Mouse (Mus musculus) frontal cortex, postnatal 36 days (tissue): ENCODE measurements around the gene Tmem104.

Experiments
- DNase-seq, 2 experiments: peaks; one replicate each; pipeline ENCODE4 v3.0.0; 2022; ENCODE audit warnings: low spot score in 2 of 2

Tmem104 gene

DNA sequence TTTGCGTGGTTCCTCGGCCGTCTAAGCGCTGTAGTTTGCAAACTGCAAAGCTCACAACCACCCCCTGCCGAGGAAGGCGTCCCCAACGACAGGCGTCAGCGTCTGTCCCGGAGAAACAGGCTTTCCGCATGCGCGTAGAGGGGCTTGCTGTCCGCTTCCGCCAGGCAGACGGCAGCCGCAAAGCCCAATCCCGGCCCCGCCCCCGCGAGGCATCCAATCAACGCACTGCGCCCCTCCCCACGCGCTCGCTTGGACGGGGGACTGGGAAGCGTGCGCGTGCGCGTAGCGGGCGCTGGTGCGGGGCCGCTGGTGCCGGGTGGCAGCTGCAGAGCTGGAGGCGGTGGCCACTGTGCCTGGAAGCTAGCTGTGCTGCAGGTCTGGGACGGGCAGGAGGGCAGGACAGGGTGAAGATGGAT lies at the start of gene Tmem104:
Tmem104 (plus strand) TSS at position 264 of the 416 bp plus-strand sequence.
- peak; percentile 99 to 100 for DNase-seq

DNA sequence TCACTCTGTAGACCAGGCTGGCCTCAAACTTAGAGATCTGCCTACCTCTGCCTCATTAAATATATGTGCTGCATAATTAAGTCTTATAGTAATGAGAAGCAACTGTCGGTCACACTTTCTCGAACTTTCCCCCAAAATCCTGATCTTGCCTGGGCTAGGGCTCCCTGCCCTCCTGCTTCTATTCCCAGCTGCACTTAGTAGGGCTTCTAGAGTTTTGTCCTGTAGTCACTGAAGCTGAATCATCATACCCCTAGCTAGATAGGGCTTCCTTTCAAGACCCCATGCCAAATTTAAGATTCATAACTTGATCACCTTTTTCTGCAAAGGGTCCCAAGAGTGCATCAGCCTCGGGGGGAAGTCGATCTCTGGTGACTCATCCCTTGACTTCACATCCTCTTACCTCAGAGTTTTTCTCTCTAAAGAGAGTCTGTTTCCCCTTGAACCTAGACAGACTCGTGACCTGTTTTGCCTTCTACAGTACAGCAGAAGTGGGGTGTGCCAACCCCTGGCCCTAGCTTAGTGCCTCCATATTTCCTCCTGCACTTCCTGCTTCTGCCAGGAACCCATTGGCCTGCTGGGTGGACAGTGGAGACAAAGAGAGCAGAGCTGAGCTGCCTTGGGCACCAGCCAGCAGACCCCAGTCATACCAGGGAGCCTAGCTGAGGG lies 48.6 kb upstream of the Tmem104 start:
- DNase-seq = no peak

DNA sequence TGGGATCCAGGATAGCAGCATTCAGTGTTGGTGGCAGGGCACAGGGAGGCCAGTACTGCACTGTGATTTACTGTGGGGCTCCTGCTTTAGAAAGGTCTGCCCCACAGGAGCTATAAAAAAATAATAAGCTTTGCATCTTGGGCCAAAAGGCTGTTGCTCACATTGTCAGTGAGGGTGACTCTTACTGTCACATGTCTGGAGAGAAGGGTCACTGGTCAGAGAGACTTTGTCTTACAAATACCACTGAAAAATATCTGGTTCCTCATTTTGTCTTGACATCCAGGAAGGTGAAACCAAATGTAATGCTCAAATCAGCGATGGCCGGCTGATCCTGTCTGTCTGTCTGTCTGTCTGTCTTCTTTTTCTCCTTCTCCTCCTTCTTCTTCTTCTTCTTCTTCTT lies 45.3 kb upstream of the Tmem104 start:
- DNase-seq = no peak

DNA sequence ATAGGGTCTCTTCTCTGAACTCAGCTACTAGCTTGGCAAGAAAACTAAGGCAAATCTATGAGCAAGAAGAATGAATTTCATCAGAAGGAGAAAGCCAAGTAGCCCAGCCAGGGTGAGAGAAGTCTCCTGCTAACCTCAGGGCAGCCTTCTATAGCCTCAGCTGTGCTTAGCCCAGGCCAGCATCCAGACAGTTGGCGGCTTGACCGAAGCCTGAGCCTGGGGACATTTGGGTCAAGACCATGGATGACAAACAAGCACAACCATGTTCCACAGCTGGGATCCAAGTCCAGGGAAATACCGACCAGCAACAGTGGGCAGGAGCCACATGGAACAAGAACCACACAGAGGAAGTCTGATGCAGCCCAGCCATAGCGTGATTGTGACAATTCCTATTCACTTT lies 39.5 kb upstream of the Tmem104 start:
- no peak for DNase-seq

GRCm38 (mm10) chr11:115150741-115151254 lies 36.5 kb upstream of the Tmem104 start:
- no peak for DNase-seq

- DNase-seq = no peak
Measured at GRCm38 (mm10) chr11:115151755-115152429, 35.4 kb upstream of the Tmem104 start.

GRCm38 (mm10) chr11:115153088-115153487 lies 34.2 kb upstream of the Tmem104 start:
- no peak for DNase-seq

- DNase-seq = peak; percentile 47 to 56
Measured at GRCm38 (mm10) chr11:115153699-115154292, 33.5 kb upstream of the Tmem104 start.

- DNase-seq = no peak
Measured at GRCm38 (mm10) chr11:115155053-115155634, 32.1 kb upstream of the Tmem104 start.

DNA sequence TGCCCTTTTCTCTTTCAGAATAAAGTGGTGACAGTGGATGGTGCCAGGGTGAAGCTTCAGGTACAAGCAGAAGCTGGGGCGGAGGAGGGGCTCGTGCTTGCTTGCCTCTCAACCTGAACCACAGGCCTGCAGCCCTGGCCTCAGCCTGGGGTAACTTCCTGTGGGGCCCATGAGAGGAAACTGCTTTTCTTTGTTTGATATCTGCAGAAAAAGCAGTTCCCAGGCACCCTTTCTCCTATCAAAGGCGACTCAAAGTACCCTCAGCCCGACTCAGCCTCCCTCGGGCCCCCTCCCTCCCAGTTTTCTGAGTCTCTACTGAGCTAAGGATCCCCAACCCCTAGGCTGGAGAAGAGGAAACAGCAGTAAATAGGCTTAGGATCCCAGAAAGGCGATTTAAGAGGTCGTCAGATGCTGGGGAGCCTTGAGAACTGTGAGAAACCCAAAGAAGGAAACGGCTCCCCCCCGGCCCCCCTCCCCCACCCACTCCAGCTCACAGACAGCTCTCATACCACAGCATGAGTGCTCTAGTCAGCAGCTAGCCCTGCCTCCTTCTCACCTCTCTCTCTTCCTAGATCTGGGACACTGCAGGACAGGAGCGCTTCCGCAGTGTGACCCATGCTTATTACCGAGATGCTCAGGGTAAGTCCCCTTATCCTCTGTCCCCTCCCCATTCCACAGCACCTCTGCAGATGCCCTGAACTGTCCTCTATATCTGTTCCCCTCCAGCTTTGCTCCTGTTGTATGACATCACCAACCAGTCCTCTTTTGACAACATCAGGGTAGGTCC lies 29.2 kb upstream of the Tmem104 start:
- no peak for DNase-seq

DNA sequence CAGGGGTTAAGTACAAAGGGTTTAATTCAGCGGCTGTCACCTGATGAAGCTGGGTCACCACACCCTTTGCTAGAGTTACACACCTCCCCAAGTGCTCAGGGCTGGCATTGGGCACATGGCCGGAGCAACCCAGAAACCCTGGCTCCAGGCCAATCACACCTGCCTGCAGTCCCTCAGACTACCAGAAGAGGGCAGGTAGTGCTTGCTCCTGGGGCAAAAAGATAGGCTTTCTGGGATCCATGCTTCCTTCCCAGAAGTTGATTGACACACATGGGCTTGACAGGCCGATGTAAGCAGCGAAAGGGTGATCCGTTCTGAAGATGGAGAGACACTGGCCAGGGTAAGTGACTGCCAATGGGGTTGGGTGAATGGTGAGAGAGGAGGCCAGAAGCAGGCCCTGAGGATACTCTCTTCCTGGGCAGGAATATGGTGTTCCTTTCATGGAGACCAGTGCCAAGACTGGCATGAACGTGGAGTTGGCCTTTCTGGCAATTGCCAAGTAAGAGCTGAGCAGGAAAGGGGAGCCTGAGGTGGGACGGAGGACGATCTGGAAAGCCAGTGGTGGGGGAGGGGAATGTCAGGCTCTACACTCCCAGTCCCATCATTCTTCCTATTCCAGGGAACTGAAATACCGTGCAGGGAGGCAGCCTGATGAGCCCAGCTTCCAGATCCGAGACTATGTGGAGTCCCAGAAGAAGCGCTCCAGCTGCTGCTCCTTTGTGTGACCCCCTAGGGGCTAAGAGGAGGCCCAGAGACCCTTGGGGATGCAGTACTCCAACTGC lies 27.1 kb upstream of the Tmem104 start:
- peak; percentile 50 to 64 for DNase-seq

GRCm38 (mm10) chr11:115160883-115161577 lies 26.3 kb upstream of the Tmem104 start:
- DNase-seq = peak in 1 of 2 experiments; percentile 40

DNA sequence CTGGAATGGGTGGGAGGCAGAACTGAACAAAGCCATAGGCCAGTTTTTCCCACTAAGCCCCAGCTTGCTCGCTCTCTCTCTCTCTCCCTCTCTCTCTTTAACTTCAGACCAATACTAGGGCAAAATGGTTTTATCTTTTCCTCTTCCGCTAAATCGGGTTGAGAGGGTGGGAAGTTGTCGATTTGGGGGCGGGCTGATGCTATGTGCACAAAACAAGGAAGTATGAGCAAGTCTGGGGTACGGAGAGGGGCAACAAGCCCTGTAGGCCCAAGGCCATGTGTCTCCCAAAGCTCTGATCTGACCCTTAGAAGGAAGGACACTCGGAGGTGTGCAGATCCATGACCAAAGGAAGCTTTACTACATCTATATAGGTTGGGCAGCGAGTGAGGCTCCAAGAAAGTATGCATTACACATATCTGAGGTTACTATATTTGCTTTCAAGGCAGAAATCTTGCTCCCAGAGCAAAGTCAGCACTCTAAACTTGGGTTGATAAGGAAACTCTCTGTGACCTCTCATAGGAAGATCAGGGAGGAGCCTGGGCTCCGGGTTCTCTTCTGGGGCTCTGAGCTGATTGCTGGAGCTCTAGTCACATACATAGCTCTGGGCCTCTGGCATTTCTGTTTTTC lies 25.6 kb upstream of the Tmem104 start:
- DNase-seq = no peak

DNA sequence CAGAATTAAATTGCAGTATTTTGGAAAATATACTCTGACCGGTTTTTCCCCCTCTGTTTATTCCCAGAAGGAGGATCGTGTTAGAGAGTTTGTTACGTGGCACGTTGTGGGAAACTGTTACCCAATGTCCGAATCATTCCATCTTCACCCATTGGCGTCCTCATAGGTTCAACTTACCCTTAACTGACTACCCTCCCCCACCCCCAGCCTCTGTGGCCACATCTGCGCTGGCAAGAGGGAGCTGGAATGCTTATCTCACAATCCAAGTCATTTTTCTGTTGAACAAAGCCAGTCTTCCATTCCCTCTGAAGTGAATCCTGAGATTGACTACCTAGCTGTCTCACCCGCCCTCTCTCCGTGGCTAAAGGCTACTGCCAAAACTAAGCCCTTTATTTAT lies 25.1 kb upstream of the Tmem104 start:
- no peak for DNase-seq

GRCm38 (mm10) chr11:115162832-115163480 lies 24.3 kb upstream of the Tmem104 start, which contains the start of gene Slc9a3r1:
Gene Slc9a3r1 (plus strand): TSS chr11:115163341.
- DNase-seq = peak; percentile 83 to 91

- DNase-seq = no peak
Measured at GRCm38 (mm10) chr11:115163568-115164150, 23.6 kb upstream of the Tmem104 start.

- DNase-seq = no peak
Measured at GRCm38 (mm10) chr11:115164341-115164975, 22.8 kb upstream of the Tmem104 start.

DNA sequence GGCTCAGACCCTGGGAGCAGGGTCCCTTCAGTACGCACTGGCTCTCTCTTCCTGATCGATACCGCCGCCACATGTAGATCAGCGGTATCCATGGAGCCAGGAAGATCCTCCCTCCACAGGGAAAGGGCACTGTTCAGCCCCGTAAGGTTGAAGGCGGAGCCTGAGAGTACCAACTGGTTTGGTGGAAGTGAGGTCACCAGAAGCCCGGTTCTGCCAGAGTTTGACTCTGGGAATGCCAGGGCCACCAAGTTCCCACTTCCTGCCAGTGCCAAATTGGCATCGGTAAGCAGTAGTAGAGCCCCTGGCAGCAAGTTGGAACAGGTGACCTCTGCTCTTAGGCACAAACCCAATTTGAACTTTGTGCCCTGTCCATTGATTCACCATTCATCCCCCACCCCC lies 22.3 kb upstream of the Tmem104 start:
- DNase-seq = peak in 1 of 2 experiments; percentile 50
